Mouse (Mus musculus): ENCODE results near the gene Gm5935.
"Not testable (repeated sequence)": the region's sequence is repeated elsewhere in the genome, so short reads cannot be mapped to it uniquely, and the experiment has no call there.

The Gm5935 gene

DNA sequence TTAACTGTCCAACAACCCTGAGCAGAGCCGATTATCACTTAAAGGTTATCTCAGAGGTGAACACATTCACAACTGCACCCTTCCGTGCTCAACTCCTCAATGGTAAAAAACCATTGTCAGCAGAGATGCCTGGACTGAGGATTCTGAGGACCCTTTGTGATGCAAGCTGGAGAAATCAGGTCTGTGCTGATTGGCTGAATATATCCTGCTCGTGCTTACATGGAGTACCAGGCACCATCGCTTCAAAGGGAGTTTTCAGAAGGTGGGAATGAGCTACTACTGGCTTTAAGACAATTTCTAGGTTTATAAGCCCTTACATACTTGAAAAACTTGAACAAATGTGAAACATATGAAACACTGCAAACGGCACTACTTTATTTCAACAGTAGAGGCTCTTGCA lies at the start of gene Gm5935:
TSS of gene Gm5935 (minus strand) at position 101 of the 400 bp plus-strand sequence.
- DNase-seq = not testable (repeated sequence)

Data from lung, postnatal 36 days (tissue).